Mouse (Mus musculus): Measurements from ENCODE around the gene Suds3.

- no peak for TF ChIP-seq CTCF (IDR thresholded peaks at IDR 0.05; ENCODE audit: low read depth)
- no peak for TF ChIP-seq EP300 (IDR thresholded peaks at IDR 0.05; ENCODE audit: low read depth)
Measured at GRCm38 (mm10) chr5:117130726-117131125, 14.8 kb upstream of the Suds3 start.
